Mouse (Mus musculus) v-Abl transformed pro-B cells (cell line): Measurements from ENCODE around the gene A2ml1.
"Not testable (repeated sequence)": the region's sequence is repeated elsewhere in the genome, so short reads cannot be mapped to it uniquely, and the experiment has no call there.

ENCODE experiments used
- in situ Hi-C, 2 experiments: fragments of 400-800 bp; cut with MboI; formaldehyde crosslinking; loops; one replicate each; pipeline ENCODE4 v1.15.1; 2025; ENCODE audit not compliant: unreplicated experiment in 2 of 2

The A2ml1 gene

DNA sequence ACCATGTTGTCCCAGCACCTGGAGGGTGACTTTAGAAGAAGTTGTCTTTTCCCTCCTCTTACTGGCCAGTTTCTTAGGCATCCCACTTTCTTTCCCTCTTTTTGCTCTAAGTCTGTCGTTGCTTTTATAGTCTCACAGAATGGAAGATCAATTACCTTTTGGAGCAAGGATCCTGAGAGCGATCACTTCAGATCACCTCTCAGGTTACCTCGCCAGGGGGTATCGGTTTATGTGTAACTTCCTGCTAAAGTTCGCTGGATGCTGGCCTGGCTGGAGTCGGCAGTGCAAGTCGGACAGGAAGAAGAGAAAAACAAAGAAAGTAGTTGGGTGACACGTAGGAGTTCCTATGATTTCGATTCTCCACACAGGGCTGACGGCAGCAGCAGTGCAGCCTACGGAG is at the start of gene A2ml1:
Gene A2ml1 (minus strand): TSS at position 101 of the 400 bp plus-strand sequence.
- in situ Hi-C loops, result loop anchor here (25.0 kb wide), 1 partner anchor 931 kb away; the partner anchor contains the start of genes Olr1 (in 2 of the 2) and Tmem52b (in 2 of the 2)

GRCm38 (mm10) chr6:128629771-128630739 is 48.6 kb upstream of the A2ml1 start:
- in situ Hi-C loops, result loop anchor here in 1 of 2 experiments (10.0 kb wide), 1 partner anchor 115 kb away; no protein-coding TSS in a partner anchor

DNA sequence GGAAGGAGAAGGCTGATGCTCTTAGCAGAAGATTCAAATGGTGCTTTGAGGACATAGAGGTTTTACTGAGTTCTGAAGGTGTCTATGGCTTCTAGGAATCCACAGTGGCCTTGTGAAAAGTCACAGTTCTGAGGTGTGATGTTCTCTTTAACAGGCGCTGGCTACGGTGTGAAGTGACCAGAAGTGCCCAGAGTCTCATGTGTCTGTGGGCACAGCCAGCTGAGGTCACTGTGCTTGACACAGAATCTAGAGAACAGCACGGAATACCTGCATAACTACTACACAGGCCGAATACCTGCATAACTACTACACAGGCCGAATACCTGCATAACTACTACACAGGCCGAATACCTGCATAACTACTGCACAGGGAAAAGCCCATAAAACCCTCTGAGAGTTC is 43.8 kb upstream of the A2ml1 start:
- in situ Hi-C loops, result not testable (repeated sequence)

DNA sequence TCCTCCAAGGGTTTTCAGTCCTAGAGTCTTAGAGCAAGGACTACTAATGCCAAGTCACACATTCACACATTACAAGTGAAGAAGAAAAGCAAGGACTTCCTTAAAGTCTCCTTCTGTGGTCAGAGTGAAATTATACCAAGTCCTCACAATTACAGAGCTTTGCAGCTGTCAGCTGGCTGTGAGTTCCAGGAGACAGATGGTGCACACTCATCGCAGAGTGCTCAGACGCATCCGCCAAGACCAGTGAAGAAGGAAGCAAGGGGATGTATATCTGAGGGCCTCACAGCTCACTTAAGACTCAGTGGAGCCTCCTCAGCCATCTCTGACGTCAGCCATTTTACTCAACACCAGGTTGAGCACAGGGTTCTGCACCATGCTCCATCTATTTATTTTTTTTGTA is 43.0 kb upstream of the A2ml1 start:
- in situ Hi-C loops, result loop anchor here in 1 of 2 experiments (25.0 kb wide), 1 partner anchor 438 kb away; no protein-coding TSS in a partner anchor

GRCm38 (mm10) chr6:128623433-128623832 is 42.0 kb upstream of the A2ml1 start, which contains the start of gene Klrb1a:
Klrb1a (minus strand) TSS chr6:128623533.
- in situ Hi-C loops, result loop anchor here in 1 of 2 experiments (25.0 kb wide), 1 partner anchor 439 kb away; no protein-coding TSS in a partner anchor

DNA sequence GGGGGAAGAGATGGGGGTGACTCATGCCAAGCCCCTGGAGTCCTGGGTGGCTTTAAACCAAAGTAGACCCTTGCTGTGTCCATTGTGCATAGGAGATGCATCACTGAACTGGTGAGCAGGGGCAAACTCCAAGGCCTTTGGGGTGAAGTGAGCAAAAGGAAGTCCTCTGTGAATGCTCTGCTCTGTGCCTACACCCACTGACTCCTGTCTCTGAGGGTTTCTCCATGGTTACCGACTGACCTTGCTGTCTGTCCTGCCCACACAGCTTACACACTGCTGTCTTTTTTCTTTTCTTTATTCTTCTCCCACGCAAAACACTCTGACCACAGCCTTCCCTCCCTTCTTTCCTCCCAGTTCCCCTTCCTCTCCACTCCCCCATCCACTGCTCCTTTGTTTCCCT is 41.3 kb upstream of the A2ml1 start:
- in situ Hi-C loops, result loop anchor here in 1 of 2 experiments (25.0 kb wide), 1 partner anchor 440 kb away; no protein-coding TSS in a partner anchor

GRCm38 (mm10) chr6:128606350-128606749 is 24.9 kb upstream of the A2ml1 start:
- in situ Hi-C loops, result loop anchor here (10.0 to 25.0 kb wide), 2 partner anchors 456 to 758 kb away; no protein-coding TSS in a partner anchor

- in situ Hi-C loops, result loop anchor here (5.0 to 25.0 kb wide), 7 partner anchors 33 to 763 kb away; no protein-coding TSS in a partner anchor
These were observed 23.1 kb upstream of the A2ml1 start for GRCm38 (mm10) chr6:128604512-128604911.

DNA sequence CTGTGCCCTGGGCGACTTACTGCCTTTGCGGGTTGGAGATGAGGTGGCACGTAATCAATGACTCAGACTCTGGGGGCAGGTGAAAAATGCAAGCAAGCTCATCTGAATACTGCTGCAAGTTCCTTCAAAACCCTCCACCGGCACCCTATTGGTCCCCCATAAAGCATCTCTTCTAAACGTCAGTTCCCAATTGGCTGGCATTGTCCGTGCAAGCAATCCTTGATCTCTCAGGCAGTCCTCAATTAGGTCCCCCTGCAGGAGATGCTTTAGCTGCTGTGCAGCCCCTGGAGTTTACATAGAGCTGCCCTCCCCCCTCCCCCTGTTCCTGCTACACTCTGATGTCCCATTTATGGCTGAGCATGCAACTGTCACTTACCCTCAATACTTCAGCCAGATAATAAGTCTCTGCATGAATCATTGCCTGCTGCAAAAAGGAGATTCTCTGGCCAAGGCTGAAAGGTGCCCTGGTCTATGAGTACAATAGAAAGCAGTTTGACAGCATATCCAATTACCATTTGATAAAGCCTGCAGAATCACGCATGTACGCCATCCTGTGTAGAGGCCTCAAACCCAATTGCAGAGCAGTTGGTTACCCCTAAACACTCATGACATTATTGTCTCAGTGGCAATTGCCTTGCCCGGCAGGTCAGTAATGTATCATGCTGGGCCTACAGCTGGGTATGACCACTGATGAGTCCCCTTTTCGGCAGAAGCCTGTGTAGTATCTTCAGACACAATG is 21.2 kb upstream of the A2ml1 start:
- in situ Hi-C loops, result loop anchor here (5.0 to 25.0 kb wide), 7 partner anchors 35 to 765 kb away; no protein-coding TSS in a partner anchor

DNA sequence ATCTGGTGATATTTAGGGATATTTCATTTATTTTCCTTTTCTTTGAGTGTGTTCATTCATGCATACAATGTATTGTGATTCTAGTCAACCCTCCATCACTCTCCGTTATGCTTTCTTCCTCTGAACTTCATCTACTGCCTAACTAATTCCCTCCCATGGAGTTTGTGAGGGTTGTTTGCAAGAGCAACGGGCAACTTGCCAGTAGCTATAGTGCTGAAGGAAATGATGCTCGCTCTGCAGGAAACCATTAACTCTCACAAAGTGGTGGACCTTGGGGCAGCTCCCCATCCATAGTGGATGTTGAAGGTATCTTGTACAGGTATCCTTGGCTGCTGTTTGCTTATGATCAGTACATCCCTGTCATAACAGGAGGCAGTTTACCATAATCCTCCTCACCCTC is 20.6 kb upstream of the A2ml1 start:
- in situ Hi-C loops, result loop anchor here (5.0 to 25.0 kb wide), 7 partner anchors 35 to 765 kb away; no protein-coding TSS in a partner anchor

- in situ Hi-C loops, result loop anchor here (5.0 to 25.0 kb wide), 4 partner anchors 243 to 913 kb away; partner anchors contain the start of genes Olr1 (in 2 of the 2) and Tmem52b (in 2 of the 2)
These were observed 18.1 kb upstream of the A2ml1 start for GRCm38 (mm10) chr6:128599555-128599954.

GRCm38 (mm10) chr6:128598256-128599047 is 17.0 kb upstream of the A2ml1 start:
- in situ Hi-C loops, result loop anchor here (5.0 to 25.0 kb wide), 4 partner anchors 244 to 914 kb away; partner anchors contain the start of genes Olr1 (in 2 of the 2) and Tmem52b (in 2 of the 2)

GRCm38 (mm10) chr6:128597121-128597522 is 15.7 kb upstream of the A2ml1 start:
- in situ Hi-C loops, result loop anchor here (5.0 to 25.0 kb wide), 4 partner anchors 245 to 915 kb away; partner anchors contain the start of genes Olr1 (in 2 of the 2) and Tmem52b (in 2 of the 2)

DNA sequence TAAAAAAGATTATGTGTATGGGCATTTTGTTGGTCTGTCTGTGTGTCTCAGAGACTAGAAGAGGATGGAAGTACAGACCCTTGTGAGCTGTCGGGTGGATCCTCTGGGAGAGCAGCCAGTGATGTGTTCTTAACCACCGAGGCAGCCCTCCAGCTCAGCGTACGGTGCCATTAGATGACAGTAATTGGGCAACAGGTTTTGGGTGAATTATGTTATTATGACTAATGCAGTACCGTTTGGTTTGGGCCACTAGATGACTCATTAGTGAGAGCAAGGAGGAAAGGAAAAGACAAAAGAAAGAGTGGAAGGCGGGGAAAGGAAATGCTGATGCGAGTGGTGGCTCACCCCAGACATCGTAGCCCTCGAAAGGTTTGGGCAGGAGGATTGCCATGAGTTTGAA is 13.2 kb upstream of the A2ml1 start:
- in situ Hi-C loops, result loop anchor here (5.0 to 25.0 kb wide), 4 partner anchors 248 to 918 kb away; partner anchors contain the start of genes Olr1 (in 2 of the 2) and Tmem52b (in 2 of the 2)

DNA sequence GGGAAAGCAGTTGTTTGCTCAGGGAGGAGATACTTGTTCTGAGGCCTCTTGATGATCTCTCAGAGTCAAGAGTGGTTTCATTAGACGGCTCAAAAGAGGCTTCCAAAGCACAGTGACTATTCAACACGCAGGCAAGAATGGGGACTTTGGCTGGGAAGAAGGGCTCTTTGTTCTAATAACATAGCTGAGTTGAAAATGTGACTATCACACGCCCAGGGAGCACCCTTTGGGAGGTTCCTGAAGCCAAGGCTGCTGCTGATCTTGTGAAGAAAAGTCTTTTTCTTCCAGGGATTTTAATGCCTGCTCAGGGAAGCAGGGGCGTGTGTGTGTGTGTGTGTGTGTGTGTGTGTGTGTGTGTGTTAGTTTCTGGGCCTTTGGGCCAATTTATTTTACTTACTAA is 8.0 kb upstream of the A2ml1 start:
- in situ Hi-C loops, result loop anchor here (25.0 kb wide), 1 partner anchor 923 kb away; the partner anchor contains the start of genes Olr1 (in 2 of the 2) and Tmem52b (in 2 of the 2)

DNA sequence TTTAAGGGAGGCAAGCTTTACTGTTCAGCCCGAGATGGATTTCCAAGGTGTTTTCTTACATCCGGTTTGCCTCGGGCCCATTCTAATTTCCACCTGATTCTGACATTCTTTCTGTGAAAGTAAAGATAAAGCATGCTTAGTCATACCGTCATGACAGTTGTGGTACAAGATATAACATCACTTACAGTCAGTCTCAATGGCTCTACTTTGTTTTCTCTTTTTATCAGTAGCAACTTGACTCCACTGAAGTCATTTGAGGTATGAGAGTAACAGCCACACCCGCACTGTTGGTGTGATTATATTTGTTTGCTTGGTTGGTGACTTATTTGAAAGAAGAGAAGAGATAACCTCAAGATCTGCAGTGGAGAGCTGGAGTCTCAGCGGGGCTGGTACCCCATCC is 6.2 kb upstream of the A2ml1 start:
- in situ Hi-C loops, result loop anchor here (25.0 kb wide), 1 partner anchor 925 kb away; the partner anchor contains the start of genes Olr1 (in 2 of the 2) and Tmem52b (in 2 of the 2)

GRCm38 (mm10) chr6:128585642-128586245 is 4.3 kb upstream of the A2ml1 start:
- in situ Hi-C loops, result loop anchor here (25.0 kb wide), 1 partner anchor 927 kb away; the partner anchor contains the start of genes Olr1 (in 2 of the 2) and Tmem52b (in 2 of the 2)

- in situ Hi-C loops, result loop anchor here (25.0 kb wide), 1 partner anchor 928 kb away; the partner anchor contains the start of genes Olr1 (in 2 of the 2) and Tmem52b (in 2 of the 2)
These were observed 2.8 kb upstream of the A2ml1 start for GRCm38 (mm10) chr6:128584070-128584660.
